In genomic region chr19:46339287-46339971, GRCm38 (mm10) we compare ENCODE assay signal across 8 mouse cellular contexts. TPM values are rescaled to one million over a fixed set of nuclear protein-coding genes. Genes with fewer than 3 reads are reported as not detected.
A peak's percentile ranks its signal among the peaks of the same experiment; 100 is the strongest.
DNase-seq lines count a peak whose midpoint lies in the region; ATAC-seq and TF ChIP-seq lines count a peak whose summit lies in the region.

No protein-coding gene starts in this region.

- no peak overlapping the region for H3K4me3 ChIP-seq in forebrain, embryonic 13.5 days
- H3K4me3 ChIP-seq in forebrain, embryonic 11.5 days (ENCODE audit: low read depth, low read length): no peak overlapping the region
- peak overlapping the region; percentile 90; the same call in 1 of the 2 replicates for H3K4me3 ChIP-seq in kidney, embryonic 16.5 days (ENCODE audit: low read length)
- peak overlapping the region; percentile 38; the same call in 1 of the 2 replicates for H3K4me3 ChIP-seq in spleen, adult 2 months (ENCODE audit: extremely low read depth, insufficient read depth, insufficient read length)

- 0 out of 2 replicates have a peak overlapping the region, but pooled peaks have one; percentile 0 for H3K9ac ChIP-seq in forebrain, embryonic 13.5 days
- no peak overlapping the region for H3K9ac ChIP-seq in forebrain, embryonic 11.5 days (ENCODE audit: low read length)
- H3K9ac ChIP-seq in kidney, embryonic 16.5 days (replicated peaks; ENCODE audit: low read length): peak overlapping the region; percentile 67; the same call in 1 of the 2 replicates

- no peak for TF ChIP-seq POLR2A in spleen, adult 2 months (IDR thresholded peaks at IDR 0.05; ENCODE audit: low read depth, low read length)

- peak; percentile 30 for ATAC-seq in forebrain, embryonic 13.5 days
- ATAC-seq in forebrain, embryonic 11.5 days (replicated peaks; ENCODE audit: low FRiP score): no peak
- peak; percentile 65 for ATAC-seq in granulocyte monocyte progenitor cell, adult 5-6 weeks (replicated peaks; ENCODE audit: poor library complexity, severe bottlenecking)
- no peak for ATAC-seq in kidney, embryonic 16.5 days (ENCODE audit: low FRiP score, low TSS enrichment)

- peak overlapping the region; percentile 81 for H3K4me2 ChIP-seq in forebrain, embryonic 13.5 days
- no peak overlapping the region for H3K4me2 ChIP-seq in forebrain, embryonic 11.5 days (ENCODE audit: low read depth, low read length, severe bottlenecking)
- no peak overlapping the region for H3K4me2 ChIP-seq in kidney, embryonic 16.5 days (replicated peaks; ENCODE audit: low read depth, low read length)

- peaks cover 7% of the 10 kb centered on the region; the same call in 1 of the 2 replicates for H3K27me3 ChIP-seq in forebrain, embryonic 13.5 days
- H3K27me3 ChIP-seq in forebrain, embryonic 11.5 days (ENCODE audit: control insufficient read depth, insufficient read depth, low read length): no peaks in the 10 kb centered on the region
- 0 out of 2 replicates have a peak, but pooled peaks cover 2% of the 10 kb centered on the region for H3K27me3 ChIP-seq in kidney, embryonic 16.5 days (ENCODE audit: insufficient read depth, low read length)
- no peaks in the 10 kb centered on the region for H3K27me3 ChIP-seq in spleen, adult 2 months (ENCODE audit: control insufficient read depth, insufficient read depth, low read length)

- no peak for DNase-seq in forebrain, embryonic 11.5 days (ENCODE audit: low spot score)
- peak; percentile 78 for DNase-seq in Muller cell, postnatal 12 days (ENCODE audit: inconsistent ontology term)
- DNase-seq in lung, postnatal 14 days: peak; percentile 81
- peak in 1 of 2 experiments; percentile 49 for DNase-seq in spleen, adult 2 months (ENCODE audit: low read depth in 1 of 2, low spot score in 2 of 2)
- no peak for DNase-seq in embryo, embryonic 10 days (ENCODE audit: low spot score)

- H3K4me1 ChIP-seq in forebrain, embryonic 13.5 days: peaks cover 22% of the 10 kb centered on the region
- H3K4me1 ChIP-seq in forebrain, embryonic 11.5 days (replicated peaks; ENCODE audit: control insufficient read depth, insufficient read depth, low read length): peaks cover 6% of the 10 kb centered on the region; the same call in 1 of the 2 replicates
- H3K4me1 ChIP-seq in kidney, embryonic 16.5 days (ENCODE audit: insufficient read depth, low read length): peaks cover 14% of the 10 kb centered on the region
- H3K4me1 ChIP-seq in spleen, adult 2 months (ENCODE audit: control insufficient read depth, insufficient read depth, insufficient read length): peaks cover 6% of the 10 kb centered on the region; the same call in 1 of the 2 replicates

- no peaks in the 10 kb centered on the region for H3K9me3 ChIP-seq in forebrain, embryonic 13.5 days (replicated peaks)
- no peaks in the 10 kb centered on the region for H3K9me3 ChIP-seq in forebrain, embryonic 11.5 days (ENCODE audit: control insufficient read depth, low read length)
- H3K9me3 ChIP-seq in kidney, embryonic 16.5 days (ENCODE audit: low read length): no peaks in the 10 kb centered on the region

- WGBS in forebrain, embryonic 13.5 days: 65% methylated on average over 7 of the region's 7 CpGs
- WGBS in forebrain, embryonic 11.5 days: 76% methylated on average over 7 of the region's 7 CpGs
- 72% methylated on average over 7 of the region's 7 CpGs for WGBS in kidney, embryonic 16.5 days
- 16% methylated on average over 7 of the region's 7 CpGs for WGBS in spleen, adult 2 months

- peak overlapping the region; percentile 41 for H3K27ac ChIP-seq in forebrain, embryonic 13.5 days
- no peak overlapping the region for H3K27ac ChIP-seq in forebrain, embryonic 11.5 days (ENCODE audit: low read depth, low read length)
- no peak overlapping the region; the same call in 1 of the 2 replicates for H3K27ac ChIP-seq in kidney, embryonic 16.5 days (ENCODE audit: low read length)
- peak overlapping the region; percentile 82 for H3K27ac ChIP-seq in spleen, adult 2 months (ENCODE audit: insufficient read depth, low read length)

- no peaks in the 10 kb centered on the region for H3K36me3 ChIP-seq in forebrain, embryonic 13.5 days (ENCODE audit: poor library complexity, severe bottlenecking)
- no peaks in the 10 kb centered on the region for H3K36me3 ChIP-seq in forebrain, embryonic 11.5 days (ENCODE audit: control insufficient read depth, insufficient read depth, low read length)
- no peaks in the 10 kb centered on the region for H3K36me3 ChIP-seq in kidney, embryonic 16.5 days (ENCODE audit: insufficient read depth, low read length)
- H3K36me3 ChIP-seq in spleen, adult 2 months (ENCODE audit: control insufficient read depth, insufficient read depth, low read length): no peaks in the 10 kb centered on the region

- no peak for TF ChIP-seq CTCF in spleen, adult 2 months (IDR thresholded peaks at IDR 0.05; ENCODE audit: extremely low read depth, insufficient read depth, insufficient read length, insufficient replicate concordance)

RNA-seq across cellular contexts. Expression of gene Cuedc2, which starts 0.9 kb away (rescaled TPM):
- 304 and 309 TPM in 2 replicates for polyA plus RNA-seq in forebrain, embryonic 13.5 days (2015; fragmentation: Nextera tagmentation; extraction: Ambion mirVana)
- polyA plus RNA-seq in forebrain, embryonic 11.5 days (2014; fragmentation: Nextera tagmentation; extraction: Ambion mirVana): 217 and 242 TPM in 2 replicates
- total RNA-seq in granulocyte monocyte progenitor cell, adult 5-6 weeks (2014; fragmentation: Nextera tagmentation): 104 and 108 TPM in 2 replicates
- total RNA-seq in granulocyte monocyte progenitor cell, adult 5-6 weeks (2017): 158 and 161 TPM in 2 replicates
- 188 and 198 TPM in 2 replicates for polyA plus RNA-seq in kidney, embryonic 16.5 days (2015; fragmentation: Nextera tagmentation; extraction: Ambion mirVana)
- 45.3 and 55.0 TPM in 2 replicates for polyA plus RNA-seq in spleen, adult 2 months (2012; rRNA removed)

RNA-seq across cellular contexts. Expression of gene Mfsd13a, which starts 1.5 kb away (rescaled TPM):
- polyA plus RNA-seq in forebrain, embryonic 13.5 days (2015; fragmentation: Nextera tagmentation; extraction: Ambion mirVana): 7.6 and 7.8 TPM in 2 replicates
- polyA plus RNA-seq in forebrain, embryonic 11.5 days (2014; fragmentation: Nextera tagmentation; extraction: Ambion mirVana): 7.9 and 8.6 TPM in 2 replicates
- total RNA-seq in granulocyte monocyte progenitor cell, adult 5-6 weeks (2014; fragmentation: Nextera tagmentation): 71.4 and 82.0 TPM in 2 replicates
- 15.7 and 18.7 TPM in 2 replicates for total RNA-seq in granulocyte monocyte progenitor cell, adult 5-6 weeks (2017)
- 14.7 and 16.9 TPM in 2 replicates for polyA plus RNA-seq in kidney, embryonic 16.5 days (2015; fragmentation: Nextera tagmentation; extraction: Ambion mirVana)
- polyA plus RNA-seq in spleen, adult 2 months (2012; rRNA removed): 5.3 and 10.8 TPM in 2 replicates

RNA-seq across cellular contexts. Expression of gene 2310034G01Rik, which starts 10.7 kb away (rescaled TPM):
- polyA plus RNA-seq in forebrain, embryonic 13.5 days (2015; fragmentation: Nextera tagmentation; extraction: Ambion mirVana): 1.7 and 2.2 TPM in 2 replicates
- polyA plus RNA-seq in forebrain, embryonic 11.5 days (2014; fragmentation: Nextera tagmentation; extraction: Ambion mirVana): 1.3 and 2.7 TPM in 2 replicates
- total RNA-seq in granulocyte monocyte progenitor cell, adult 5-6 weeks (2014; fragmentation: Nextera tagmentation): 2.3 and 5.6 TPM in 2 replicates
- 1.4 and 2.3 TPM in 2 replicates for total RNA-seq in granulocyte monocyte progenitor cell, adult 5-6 weeks (2017)
- polyA plus RNA-seq in kidney, embryonic 16.5 days (2015; fragmentation: Nextera tagmentation; extraction: Ambion mirVana): 2.5 and 2.6 TPM in 2 replicates
- 0.16 and 0.42 TPM in 2 replicates for polyA plus RNA-seq in spleen, adult 2 months (2012; rRNA removed)

RNA-seq across cellular contexts. Expression of gene Fbxl15, which starts 11.4 kb away (rescaled TPM):
- polyA plus RNA-seq in forebrain, embryonic 13.5 days (2015; fragmentation: Nextera tagmentation; extraction: Ambion mirVana): 30.8 and 32.8 TPM in 2 replicates
- 22.5 and 25.8 TPM in 2 replicates for polyA plus RNA-seq in forebrain, embryonic 11.5 days (2014; fragmentation: Nextera tagmentation; extraction: Ambion mirVana)
- 0.53 TPM in 1 of 2 replicates, not detected in the other for total RNA-seq in granulocyte monocyte progenitor cell, adult 5-6 weeks (2014; fragmentation: Nextera tagmentation)
- 2.4 and 3.3 TPM in 2 replicates for total RNA-seq in granulocyte monocyte progenitor cell, adult 5-6 weeks (2017)
- polyA plus RNA-seq in kidney, embryonic 16.5 days (2015; fragmentation: Nextera tagmentation; extraction: Ambion mirVana): 22.4 and 26.0 TPM in 2 replicates
- 12.1 and 16.4 TPM in 2 replicates for polyA plus RNA-seq in spleen, adult 2 months (2012; rRNA removed)

RNA-seq across cellular contexts. Expression of gene Psd, which starts 12.5 kb away (rescaled TPM):
- 31.0 and 34.8 TPM in 2 replicates for polyA plus RNA-seq in forebrain, embryonic 13.5 days (2015; fragmentation: Nextera tagmentation; extraction: Ambion mirVana)
- 10.7 and 11.3 TPM in 2 replicates for polyA plus RNA-seq in forebrain, embryonic 11.5 days (2014; fragmentation: Nextera tagmentation; extraction: Ambion mirVana)
- total RNA-seq in granulocyte monocyte progenitor cell, adult 5-6 weeks (2014; fragmentation: Nextera tagmentation): not detected in 2 replicates
- not detected in 2 replicates for total RNA-seq in granulocyte monocyte progenitor cell, adult 5-6 weeks (2017)
- polyA plus RNA-seq in kidney, embryonic 16.5 days (2015; fragmentation: Nextera tagmentation; extraction: Ambion mirVana): 4.5 and 5.4 TPM in 2 replicates
- 3.6 and 4.7 TPM in 2 replicates for polyA plus RNA-seq in spleen, adult 2 months (2012; rRNA removed)

Comparison
In these comparisons a context has a peak if more than half of its experiments do, and no peak if none do; other contexts are left out.
1. ATAC-seq: peak in forebrain, embryonic 13.5 days (single experiment) and granulocyte monocyte progenitor cell, adult 5-6 weeks (single experiment); none in forebrain, embryonic 11.5 days (single experiment) and kidney, embryonic 16.5 days (single experiment).
2. H3K27ac ChIP-seq: peak in forebrain, embryonic 13.5 days (single experiment) and spleen, adult 2 months (single experiment); none in forebrain, embryonic 11.5 days (single experiment) and kidney, embryonic 16.5 days (single experiment).
3. H3K4me3 ChIP-seq: peak in kidney, embryonic 16.5 days (single experiment) and spleen, adult 2 months (single experiment); none in forebrain, embryonic 13.5 days (single experiment) and forebrain, embryonic 11.5 days (single experiment).
4. DNase-seq: peak in Muller cell, postnatal 12 days (single experiment) and lung, postnatal 14 days (single experiment); none in forebrain, embryonic 11.5 days (single experiment) and embryo, embryonic 10 days (single experiment).